Mouse (Mus musculus) limb, embryonic 12.5 days (tissue): Measurements from ENCODE around the gene Pgm5. TPM values are rescaled to one million over a fixed set of nuclear protein-coding genes. Genes with fewer than 3 reads are reported as not detected.

Experiments
- ATAC-seq: fragments of 200-750 bp; cut with Nextera tagmentation; 2 replicates; pipeline ENCODE4 v1.8.0; 2017; ENCODE audit warnings: low read depth, moderate TSS enrichment; ENCODE audit not compliant: insufficient number of reproducible peaks, insufficient read depth, low FRiP score, low TSS enrichment
- H3K27ac ChIP-seq: fragments of 300-500 bp; sonication (generic); 2 replicates; pipeline ENCODE4 v1.5.1; 2016; ENCODE audit warnings: mild to moderate bottlenecking, moderate library complexity
- H3K27me3 ChIP-seq: fragments of 300-500 bp; sonication (generic); 2 replicates; pipeline ENCODE4 v1.6.1; 2016; ENCODE audit warnings: mild to moderate bottlenecking, moderate library complexity
- H3K36me3 ChIP-seq: fragments of 300-500 bp; sonication (generic); 2 replicates; pipeline ENCODE4 v1.6.1; 2016; ENCODE audit warnings: mild to moderate bottlenecking, moderate library complexity
- H3K4me1 ChIP-seq: fragments of 300-500 bp; sonication (generic); replicated peaks from 2 replicates; pipeline ENCODE4 v1.6.1; 2016
- H3K4me2 ChIP-seq: fragments of 300-500 bp; sonication (generic); 2 replicates; pipeline ENCODE4 v1.6.1; 2016; ENCODE audit warnings: mild to moderate bottlenecking, moderate library complexity
- H3K4me3 ChIP-seq: fragments of 300-500 bp; sonication (generic); replicated peaks from 2 replicates; pipeline ENCODE4 v1.5.1; 2016; ENCODE audit warnings: mild to moderate bottlenecking
- H3K9ac ChIP-seq: fragments of 300-500 bp; sonication (generic); replicated peaks from 2 replicates; pipeline ENCODE4 v1.6.1; 2016; ENCODE audit warnings: mild to moderate bottlenecking, moderate library complexity
- H3K9me3 ChIP-seq: fragments of 300-500 bp; sonication (generic); 2 replicates; pipeline ENCODE4 v1.6.1; 2016; ENCODE audit warnings: mild to moderate bottlenecking, moderate library complexity
- WGBS: fragments of 180-500 bp; shearing (Covaris S2); methylation state at CpG from one replicate; pipeline ENCODE4 v1.1.7; 2016; 5-methylcytosine and 5-hydroxymethylcytosine counted together
- polyA plus RNA-seq: library from polyadenylated mRNA; unstranded; fragments of >200 nt; fragmentation: Nextera tagmentation; extraction: Ambion mirVana; gene quantifications from 2 replicates; pipeline ENCODE4 v1.2.1, GENCODE M21; 2016

The Pgm5 gene
- polyA plus RNA-seq, 1 experiment from 2014 or later, result 2.4 TPM

GRCm38 (mm10) chr19:24730661-24731060 is 131.0 kb downstream of the Pgm5 start:
- no peaks in the 10 kb centered on the region for H3K36me3 ChIP-seq
- ATAC-seq, result no peak
- peaks cover under 1% of the 10 kb centered on the region; the same call in 1 of the 2 replicates for H3K4me1 ChIP-seq
- 70% methylated on average over 5 of the region's 5 CpGs for WGBS
- H3K27ac ChIP-seq, result no peak overlapping the region
- H3K9ac ChIP-seq, result no peak overlapping the region
- no peaks in the 10 kb centered on the region for H3K27me3 ChIP-seq
- H3K4me3 ChIP-seq, result no peak overlapping the region
- H3K9me3 ChIP-seq, result no peaks in the 10 kb centered on the region
- H3K4me2 ChIP-seq, result no peak overlapping the region

DNA sequence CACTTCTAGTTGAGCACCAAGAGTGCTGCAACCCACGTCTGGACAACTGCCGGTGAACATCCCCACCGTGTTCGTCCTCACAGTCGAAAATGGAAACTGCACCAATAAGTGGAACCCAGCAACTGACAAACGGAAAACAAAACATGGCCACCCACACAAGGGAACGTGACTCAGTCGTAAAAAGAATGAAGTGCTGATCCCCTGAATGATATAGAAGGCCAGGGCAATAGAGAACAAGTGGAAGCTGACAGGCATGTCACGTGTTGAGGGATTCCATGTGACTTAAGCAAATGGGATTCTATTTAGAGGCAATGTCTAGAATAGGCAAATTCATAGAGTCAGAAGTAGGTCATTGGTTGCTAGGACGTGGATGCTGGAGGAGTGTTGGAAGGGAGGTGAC is 137.3 kb downstream of the Pgm5 start:
- H3K36me3 ChIP-seq, result no peaks in the 10 kb centered on the region
- no peak for ATAC-seq
- no peaks in the 10 kb centered on the region for H3K9me3 ChIP-seq
- H3K27me3 ChIP-seq, result no peaks in the 10 kb centered on the region
- H3K27ac ChIP-seq, result no peak overlapping the region
- no peak overlapping the region for H3K9ac ChIP-seq
- H3K4me2 ChIP-seq, result no peak overlapping the region
- no peak overlapping the region for H3K4me3 ChIP-seq
- 84% methylated on average over 10 of the region's 10 CpGs for WGBS
- H3K4me1 ChIP-seq, result no peaks in the 10 kb centered on the region

DNA sequence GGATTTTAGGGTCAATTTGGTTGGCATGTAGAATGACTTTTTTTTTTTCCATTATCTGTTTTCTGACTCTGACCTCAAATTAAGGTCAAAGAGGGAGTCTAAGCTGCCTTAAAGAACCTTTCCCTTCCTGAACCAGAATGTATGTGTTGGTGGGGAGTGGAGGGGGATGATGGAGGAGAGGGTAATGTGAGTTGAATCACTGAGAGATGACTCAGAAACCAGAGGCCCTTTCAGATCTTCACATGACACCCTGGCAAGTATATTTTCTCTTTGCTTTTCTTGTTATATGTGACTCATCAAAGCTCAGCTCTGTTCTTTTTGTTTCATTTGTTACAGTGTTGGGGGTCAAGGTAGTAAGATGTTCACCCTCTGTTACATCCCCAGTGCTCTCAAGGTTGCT is 141.2 kb downstream of the Pgm5 start:
- Histone ChIP-seq H3K36me3 (no peaks in the 10 kb centered on the region), H3K4me3 (no peak overlapping the region), H3K4me1 (no peaks in the 10 kb centered on the region), H3K27me3 (no peaks in the 10 kb centered on the region), H3K4me2 (no peak overlapping the region), H3K9me3 (no peaks in the 10 kb centered on the region), H3K27ac (no peak overlapping the region), H3K9ac (no peak overlapping the region)
- ATAC-seq, result no peak

DNA sequence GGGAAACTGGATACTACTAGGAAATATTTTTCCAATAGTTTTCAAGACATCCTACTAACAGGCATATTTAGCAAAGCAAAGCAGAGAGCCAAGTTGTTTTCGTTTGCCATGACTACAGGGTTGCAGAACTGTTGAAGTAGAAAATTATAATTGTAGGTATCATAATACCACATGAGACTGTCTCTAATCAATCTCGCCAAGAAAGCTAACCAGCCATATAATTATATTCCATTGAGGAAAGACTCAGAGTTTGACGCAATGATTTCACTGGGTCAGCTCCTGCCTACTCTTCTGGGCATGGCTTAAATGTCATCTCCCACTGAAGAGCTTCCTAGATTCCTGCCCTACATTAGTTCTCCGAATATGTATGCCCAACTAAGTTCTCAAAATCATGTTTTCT is 142.2 kb downstream of the Pgm5 start:
- WGBS, result 83% methylated on average over 4 of the region's 4 CpGs
- Histone ChIP-seq H3K9ac (no peak overlapping the region), H3K9me3 (no peaks in the 10 kb centered on the region), H3K4me2 (no peak overlapping the region), H3K27me3 (no peaks in the 10 kb centered on the region), H3K36me3 (no peaks in the 10 kb centered on the region), H3K27ac (no peak overlapping the region), H3K4me3 (no peak overlapping the region), H3K4me1 (no peaks in the 10 kb centered on the region)
- ATAC-seq, result no peak

GRCm38 (mm10) chr19:24718021-24718420 is 143.6 kb downstream of the Pgm5 start:
- no peaks in the 10 kb centered on the region for H3K4me1 ChIP-seq
- H3K4me2 ChIP-seq, result no peak overlapping the region
- H3K27ac ChIP-seq, result no peak overlapping the region
- H3K9ac ChIP-seq, result no peak overlapping the region
- H3K9me3 ChIP-seq, result no peaks in the 10 kb centered on the region
- WGBS, result 81% methylated on average over 1 of the region's 1 CpGs
- H3K36me3 ChIP-seq, result no peaks in the 10 kb centered on the region
- no peak overlapping the region for H3K4me3 ChIP-seq
- no peaks in the 10 kb centered on the region for H3K27me3 ChIP-seq
- no peak for ATAC-seq

- Histone ChIP-seq H3K27ac (no peak overlapping the region), H3K27me3 (no peaks in the 10 kb centered on the region), H3K4me3 (no peak overlapping the region), H3K36me3 (no peaks in the 10 kb centered on the region), H3K4me1 (no peaks in the 10 kb centered on the region), H3K9ac (no peak overlapping the region), H3K4me2 (no peak overlapping the region), H3K9me3 (no peaks in the 10 kb centered on the region)
- WGBS, result 74% methylated on average over 7 of the region's 7 CpGs
- no peak for ATAC-seq
Measured at GRCm38 (mm10) chr19:24716303-24717097, 145.2 kb downstream of the Pgm5 start.

DNA sequence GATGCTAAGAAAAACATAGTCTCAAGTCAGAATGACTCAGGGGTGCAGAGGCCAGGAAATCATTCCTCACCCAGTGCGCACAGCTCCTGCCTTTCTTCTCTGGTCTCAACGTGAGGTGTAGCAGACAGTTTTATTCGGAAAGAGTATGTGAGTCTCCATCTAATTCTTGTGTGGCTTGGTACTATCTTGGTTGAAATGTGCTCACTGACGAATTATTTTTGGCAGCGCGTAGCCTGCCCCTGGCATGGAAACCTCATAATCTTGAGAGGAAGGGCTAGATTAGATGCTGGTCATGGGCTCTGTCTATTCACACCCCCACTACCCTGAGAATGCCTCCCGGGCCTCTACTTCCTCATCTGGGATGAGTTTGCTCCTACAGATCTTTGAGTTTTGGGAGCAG is 153.6 kb downstream of the Pgm5 start:
- H3K27me3 ChIP-seq, result peaks cover 4% of the 10 kb centered on the region

DNA sequence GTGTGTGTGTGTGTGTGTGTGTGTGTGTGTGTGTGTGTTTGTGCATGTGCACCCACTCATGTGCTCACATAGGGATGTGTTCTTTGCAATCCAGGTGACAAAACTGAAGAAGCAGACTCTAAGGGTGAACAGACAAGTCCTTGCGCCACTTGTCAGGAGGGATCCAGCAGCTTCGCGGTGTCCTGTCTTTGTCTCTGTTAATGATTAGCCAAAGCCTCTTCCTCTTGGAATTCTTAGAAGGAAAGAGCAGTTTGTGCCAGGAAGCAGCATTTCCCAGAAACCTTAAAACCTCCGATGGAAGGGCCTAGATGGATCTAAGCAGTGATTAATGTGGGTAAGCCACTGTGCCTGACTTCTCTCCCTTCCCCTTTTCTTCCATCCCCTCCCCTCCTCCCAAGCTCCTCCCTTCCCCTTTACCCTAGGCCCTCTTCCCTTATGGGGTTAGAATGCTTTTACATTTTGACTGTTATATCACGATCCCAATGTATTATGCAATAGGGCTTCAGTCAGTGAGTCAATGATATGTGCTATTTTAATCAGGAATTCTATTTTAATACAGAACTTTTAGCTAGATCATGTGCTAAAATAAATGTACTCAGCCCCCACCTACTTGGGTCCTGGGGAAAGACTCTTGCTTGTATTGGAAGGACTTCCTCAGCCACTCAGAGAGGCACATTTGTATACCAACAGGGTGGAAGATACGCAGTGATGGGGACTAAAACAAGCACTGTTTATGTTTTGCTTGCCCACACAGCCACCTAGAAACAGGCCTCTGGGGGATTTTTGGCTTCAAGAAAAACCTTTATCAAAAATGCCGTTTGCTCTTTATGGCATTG is 154.4 kb downstream of the Pgm5 start:
- 78% methylated on average over 7 of the region's 7 CpGs for WGBS
- Histone ChIP-seq H3K27ac (no peak overlapping the region), H3K9me3 (no peaks in the 10 kb centered on the region), H3K27me3 (peaks cover 4% of the 10 kb centered on the region), H3K4me1 (peaks cover 11% of the 10 kb centered on the region), H3K4me2 (no peak overlapping the region), H3K36me3 (no peaks in the 10 kb centered on the region), H3K9ac (no peak overlapping the region), H3K4me3 (no peak overlapping the region)
- no peak for ATAC-seq

More for the DNA sequence above, 153.6 kb downstream of the Pgm5 start:
- Histone ChIP-seq H3K36me3 (no peaks in the 10 kb centered on the region), H3K9me3 (no peaks in the 10 kb centered on the region), H3K4me1 (peaks cover 11% of the 10 kb centered on the region), H3K4me2 (no peak overlapping the region), H3K9ac (no peak overlapping the region), H3K27ac (no peak overlapping the region), H3K4me3 (no peak overlapping the region)
- no peak for ATAC-seq
- WGBS, result 87% methylated on average over 7 of the region's 7 CpGs

DNA sequence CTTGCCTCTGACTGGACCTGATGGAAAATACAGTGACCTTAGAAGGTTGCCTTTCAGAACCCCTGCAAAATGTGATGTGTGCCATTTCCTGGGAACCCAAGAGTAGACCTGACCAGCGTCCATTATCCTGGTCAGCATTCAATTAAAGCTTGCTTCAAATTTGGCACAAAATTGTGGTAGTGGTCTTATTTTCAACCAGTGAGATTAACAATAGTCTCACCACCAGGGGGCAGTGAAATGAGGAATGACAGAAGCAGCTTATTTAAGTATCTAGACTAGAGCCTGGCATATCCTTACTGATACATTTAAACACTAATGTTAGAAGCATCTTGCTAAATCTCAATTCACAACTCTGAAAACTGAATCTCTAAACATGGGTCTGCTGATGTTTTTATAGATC is 156.3 kb downstream of the Pgm5 start:
- 75% methylated on average over 1 of the region's 1 CpGs for WGBS
- peaks cover 4% of the 10 kb centered on the region for H3K27me3 ChIP-seq
- ATAC-seq, result no peak
- no peak overlapping the region for H3K4me3 ChIP-seq
- no peak overlapping the region for H3K4me2 ChIP-seq
- no peak overlapping the region for H3K27ac ChIP-seq
- H3K36me3 ChIP-seq, result no peaks in the 10 kb centered on the region
- H3K9me3 ChIP-seq, result no peaks in the 10 kb centered on the region
- peaks cover 11% of the 10 kb centered on the region for H3K4me1 ChIP-seq
- no peak overlapping the region for H3K9ac ChIP-seq

DNA sequence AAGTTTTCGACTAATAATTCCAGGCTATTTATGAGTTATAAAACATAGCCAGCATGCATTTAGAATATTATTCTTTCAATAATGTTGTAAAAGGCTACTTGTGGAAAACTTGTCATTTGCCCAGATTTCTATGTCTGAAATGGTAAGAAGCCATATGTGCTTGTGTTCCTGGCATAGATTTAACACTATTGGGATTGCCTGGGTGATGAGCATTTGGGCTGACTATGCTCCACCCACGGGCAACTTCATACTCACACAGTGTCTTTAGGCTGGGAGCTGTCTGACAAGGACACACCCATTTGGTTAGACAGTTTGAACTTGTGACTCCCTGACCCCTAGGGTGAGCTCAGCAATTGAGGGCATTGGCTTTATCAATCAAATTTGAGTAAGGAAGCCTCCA is 157.3 kb downstream of the Pgm5 start:
- Histone ChIP-seq H3K4me2 (no peak overlapping the region), H3K9ac (no peak overlapping the region), H3K27me3 (peaks cover 4% of the 10 kb centered on the region), H3K9me3 (no peaks in the 10 kb centered on the region), H3K4me1 (peaks cover 11% of the 10 kb centered on the region), H3K27ac (no peak overlapping the region), H3K4me3 (no peak overlapping the region), H3K36me3 (no peaks in the 10 kb centered on the region)
- 68% methylated on average over 2 of the region's 2 CpGs for WGBS
- ATAC-seq, result no peak

- Histone ChIP-seq H3K9me3 (no peaks in the 10 kb centered on the region), H3K4me1 (peaks cover 11% of the 10 kb centered on the region), H3K36me3 (no peaks in the 10 kb centered on the region), H3K9ac (no peak overlapping the region), H3K4me3 (no peak overlapping the region), H3K4me2 (no peak overlapping the region), H3K27ac (no peak overlapping the region), H3K27me3 (peaks cover 4% of the 10 kb centered on the region)
- ATAC-seq, result no peak
- WGBS, result 47% methylated on average over 8 of the region's 8 CpGs
Measured at GRCm38 (mm10) chr19:24703680-24704079, 158.0 kb downstream of the Pgm5 start.
